Mouse (Mus musculus) intestine, embryonic 15.5 days (tissue): ENCODE results near the gene Bmi1. TPM values are rescaled to one million over a fixed set of nuclear protein-coding genes. Genes with fewer than 3 reads are reported as not detected.

Experiments used
- ATAC-seq: fragments of 200-750 bp; cut with Nextera tagmentation; 2 replicates; pipeline ENCODE4 v1.8.0; 2017; ENCODE audit warnings: moderate TSS enrichment, moderate library complexity
- H3K27ac ChIP-seq: fragments of 300-500 bp; sonication (generic); 2 replicates; pipeline ENCODE4 v1.5.1; 2015; ENCODE audit warnings: mild to moderate bottlenecking, inconsistent platforms
- H3K27me3 ChIP-seq: fragments of 300-500 bp; sonication (generic); replicated peaks from 2 replicates; pipeline ENCODE4 v1.6.1; 2015; ENCODE audit warnings: inconsistent platforms
- H3K36me3 ChIP-seq: fragments of 300-500 bp; sonication (generic); 2 replicates; pipeline ENCODE4 v1.6.1; 2015; ENCODE audit warnings: inconsistent platforms
- H3K4me1 ChIP-seq: fragments of 300-500 bp; sonication (generic); replicated peaks from 2 replicates; pipeline ENCODE4 v1.6.1; 2015; ENCODE audit warnings: inconsistent platforms
- H3K4me2 ChIP-seq: fragments of 300-500 bp; sonication (generic); replicated peaks from 2 replicates; pipeline ENCODE4 v1.6.1; 2015; ENCODE audit warnings: mild to moderate bottlenecking, inconsistent platforms
- H3K4me3 ChIP-seq: fragments of 300-500 bp; sonication (generic); replicated peaks from 2 replicates; pipeline ENCODE4 v1.5.1; 2015; ENCODE audit warnings: inconsistent platforms
- H3K9ac ChIP-seq: fragments of 300-500 bp; sonication (generic); 2 replicates; pipeline ENCODE4 v1.6.1; 2015; ENCODE audit warnings: inconsistent platforms
- H3K9me3 ChIP-seq: fragments of 300-500 bp; sonication (generic); 2 replicates; pipeline ENCODE4 v1.6.1; 2016; ENCODE audit warnings: inconsistent platforms
- WGBS: fragments of 180-500 bp; shearing (Covaris S2); methylation state at CpG from one replicate; pipeline ENCODE4 v1.1.7; 2015; 5-methylcytosine and 5-hydroxymethylcytosine counted together
- polyA plus RNA-seq: library from polyadenylated mRNA; unstranded; fragments of >200 nt; fragmentation: Nextera tagmentation; extraction: Ambion mirVana; gene quantifications from 2 replicates; pipeline ENCODE4 v1.2.1, GENCODE M21; 2015

Bmi1 gene
- polyA plus RNA-seq, 1 experiment from 2014 or later, result 20.1 TPM

- H3K36me3 ChIP-seq, result no peaks in the 10 kb centered on the region; the same call in none of the 2 replicates
- peak overlapping the region; percentile 44 for H3K9ac ChIP-seq
- no peaks in the 10 kb centered on the region for H3K9me3 ChIP-seq
- WGBS, result 1% methylated on average over 51 of the region's 51 CpGs
- peak overlapping the region; percentile 92 for H3K4me2 ChIP-seq
- ATAC-seq, result peak; percentile 50
- peaks cover 48% of the 10 kb centered on the region for H3K27me3 ChIP-seq
- H3K4me3 ChIP-seq, result peak overlapping the region; percentile 47
- H3K27ac ChIP-seq, result no peak overlapping the region
- peaks cover 21% of the 10 kb centered on the region for H3K4me1 ChIP-seq
These were observed 12.5 kb downstream of the Bmi1 start for GRCm38 (mm10) chr2:18689064-18689921.

- no peaks in the 10 kb centered on the region for H3K9me3 ChIP-seq
- peak overlapping the region; percentile 92 for H3K4me2 ChIP-seq
- H3K4me3 ChIP-seq, result peak overlapping the region; percentile 47
- peaks cover 50% of the 10 kb centered on the region for H3K27me3 ChIP-seq
- peak overlapping the region; percentile 32 for H3K9ac ChIP-seq
- WGBS, result under 1% methylated on average over 58 of the region's 58 CpGs
- H3K36me3 ChIP-seq, result no peaks in the 10 kb centered on the region
- peak; percentile 16 for ATAC-seq
- H3K4me1 ChIP-seq, result peaks cover 21% of the 10 kb centered on the region
- no peak overlapping the region for H3K27ac ChIP-seq
These were observed 13.4 kb downstream of the Bmi1 start for GRCm38 (mm10) chr2:18690055-18690691.

- peak overlapping the region; percentile 92 for H3K4me2 ChIP-seq
- H3K27me3 ChIP-seq, result peaks cover 55% of the 10 kb centered on the region
These were observed 13.9 kb downstream of the Bmi1 start for GRCm38 (mm10) chr2:18690756-18691155.

GRCm38 (mm10) chr2:18692031-18692430 is 15.2 kb downstream of the Bmi1 start:
- Histone ChIP-seq H3K27ac (no peak overlapping the region), H3K4me3 (no peak overlapping the region), H3K9ac (no peak overlapping the region), H3K36me3 (no peaks in the 10 kb centered on the region), H3K4me1 (peaks cover 21% of the 10 kb centered on the region), H3K4me2 (no peak overlapping the region), H3K9me3 (no peaks in the 10 kb centered on the region), H3K27me3 (peaks cover 55% of the 10 kb centered on the region)
- no peak for ATAC-seq

More at GRCm38 (mm10) chr2:18690756-18691155, 13.9 kb downstream of the Bmi1 start:
- 2% methylated on average over 9 of the region's 9 CpGs for WGBS
- no peak for ATAC-seq
- 0 out of 2 replicates have a peak overlapping the region, but pooled peaks have one; percentile 47 for H3K4me3 ChIP-seq
- peaks cover 21% of the 10 kb centered on the region for H3K4me1 ChIP-seq
- H3K9me3 ChIP-seq, result no peaks in the 10 kb centered on the region
- no peaks in the 10 kb centered on the region for H3K36me3 ChIP-seq
- H3K27ac ChIP-seq, result no peak overlapping the region
- no peak overlapping the region for H3K9ac ChIP-seq

- no peaks in the 10 kb centered on the region for H3K9me3 ChIP-seq
- no peak overlapping the region for H3K27ac ChIP-seq
- H3K27me3 ChIP-seq, result peaks cover 50% of the 10 kb centered on the region
- no peak overlapping the region for H3K4me2 ChIP-seq
- H3K36me3 ChIP-seq, result no peaks in the 10 kb centered on the region
- H3K4me3 ChIP-seq, result no peak overlapping the region
- H3K9ac ChIP-seq, result no peak overlapping the region
- 8% methylated on average over 1 of the region's 1 CpGs for WGBS
- peaks cover 21% of the 10 kb centered on the region for H3K4me1 ChIP-seq
- ATAC-seq, result no peak
These were observed 15.7 kb downstream of the Bmi1 start for GRCm38 (mm10) chr2:18692548-18692947.

- ATAC-seq, result no peak
- H3K36me3 ChIP-seq, result no peaks in the 10 kb centered on the region
- H3K27ac ChIP-seq, result no peak overlapping the region
- H3K4me2 ChIP-seq, result peak overlapping the region; percentile 97
- H3K4me1 ChIP-seq, result peaks cover 21% of the 10 kb centered on the region
- H3K27me3 ChIP-seq, result peaks cover 51% of the 10 kb centered on the region
- no peak overlapping the region for H3K9ac ChIP-seq
- H3K9me3 ChIP-seq, result no peaks in the 10 kb centered on the region
- H3K4me3 ChIP-seq, result peak overlapping the region; percentile 74
- under 1% methylated on average over 5 of the region's 5 CpGs for WGBS
These were observed 16.7 kb downstream of the Bmi1 start for GRCm38 (mm10) chr2:18693491-18693870.

- H3K4me1 ChIP-seq, result peaks cover 21% of the 10 kb centered on the region
- peak within 1 kb of the TSS; percentile 74 for H3K4me3 ChIP-seq
- WGBS, result under 1% methylated on average over 48 of the region's 61 CpGs
- no peaks in the 10 kb centered on the region for H3K36me3 ChIP-seq
- ATAC-seq, result peak; percentile 88
- H3K4me2 ChIP-seq, result peak within 1 kb of the TSS; percentile 97
- peak within 1 kb of the TSS; percentile 83 for H3K9ac ChIP-seq
- H3K27ac ChIP-seq, result peak within 1 kb of the TSS; percentile 76; the same call in 1 of the 2 replicates
- H3K9me3 ChIP-seq, result no peaks in the 10 kb centered on the region
- peaks cover 51% of the 10 kb centered on the region for H3K27me3 ChIP-seq
These were observed 17.2 kb downstream of the Bmi1 start, which contains the start of gene Spag6 for GRCm38 (mm10) chr2:18693871-18694610. TSS of gene Spag6 (plus strand) at chr2:18694032.

- peak; percentile 44 for ATAC-seq
- H3K4me3 ChIP-seq, result peak overlapping the region; percentile 74
- peaks cover 51% of the 10 kb centered on the region for H3K27me3 ChIP-seq
- peak overlapping the region; percentile 83 for H3K9ac ChIP-seq
- H3K36me3 ChIP-seq, result no peaks in the 10 kb centered on the region
- H3K4me2 ChIP-seq, result peak overlapping the region; percentile 97
- 1% methylated on average over 20 of the region's 20 CpGs for WGBS
- peaks cover 15% of the 10 kb centered on the region for H3K4me1 ChIP-seq
- 0 out of 2 replicates have a peak overlapping the region, but pooled peaks have one; percentile 76 for H3K27ac ChIP-seq
- H3K9me3 ChIP-seq, result no peaks in the 10 kb centered on the region
These were observed 17.8 kb downstream of the Bmi1 start for GRCm38 (mm10) chr2:18694611-18694950.

GRCm38 (mm10) chr2:18695163-18695562 is 18.3 kb downstream of the Bmi1 start:
- no peak overlapping the region for H3K4me3 ChIP-seq
- no peak for ATAC-seq
- WGBS, result 5% methylated on average over 8 of the region's 8 CpGs

GRCm38 (mm10) chr2:18695629-18696150 is 18.9 kb downstream of the Bmi1 start:
- Histone ChIP-seq H3K4me3 (no peak overlapping the region), H3K9me3 (no peaks in the 10 kb centered on the region), H3K4me2 (no peak overlapping the region), H3K4me1 (peaks cover 6% of the 10 kb centered on the region), H3K27ac (no peak overlapping the region), H3K36me3 (no peaks in the 10 kb centered on the region), H3K27me3 (peaks cover 50% of the 10 kb centered on the region), H3K9ac (no peak overlapping the region)
- 8% methylated on average over 7 of the region's 7 CpGs for WGBS
- ATAC-seq, result no peak

More at GRCm38 (mm10) chr2:18695163-18695562, 18.3 kb downstream of the Bmi1 start:
- H3K27ac ChIP-seq, result no peak overlapping the region
- no peaks in the 10 kb centered on the region for H3K9me3 ChIP-seq
- H3K36me3 ChIP-seq, result no peaks in the 10 kb centered on the region
- peaks cover 9% of the 10 kb centered on the region for H3K4me1 ChIP-seq
- H3K4me2 ChIP-seq, result peak overlapping the region; percentile 97; the same call in 1 of the 2 replicates
- H3K27me3 ChIP-seq, result peaks cover 51% of the 10 kb centered on the region
- H3K9ac ChIP-seq, result no peak overlapping the region

GRCm38 (mm10) chr2:18697591-18698244 is 20.9 kb downstream of the Bmi1 start:
- no peaks in the 10 kb centered on the region for H3K36me3 ChIP-seq
- 9% methylated on average over 4 of the region's 4 CpGs for WGBS
- no peak for ATAC-seq
- H3K27ac ChIP-seq, result no peak overlapping the region
- peaks cover 6% of the 10 kb centered on the region for H3K4me1 ChIP-seq
- H3K4me3 ChIP-seq, result no peak overlapping the region
- no peaks in the 10 kb centered on the region for H3K9me3 ChIP-seq
- no peak overlapping the region for H3K9ac ChIP-seq
- H3K4me2 ChIP-seq, result no peak overlapping the region
- peaks cover 51% of the 10 kb centered on the region for H3K27me3 ChIP-seq
